Mouse (Mus musculus): ENCODE results near the gene Bmp5.

- TF ChIP-seq ZC3H11A (IDR thresholded peaks at IDR 0.05; ENCODE audit: borderline replicate concordance, low read depth, low read length) (no peak), MAFK (IDR thresholded peaks at IDR 0.05; ENCODE audit: insufficient read depth, low read depth, low read length) (no peak), CHD2 (IDR thresholded peaks at IDR 0.05; ENCODE audit: low read depth, low read length) (no peak), ZNF384 (IDR thresholded peaks at IDR 0.05; ENCODE audit: low read depth, low read length) (no peak), HCFC1 (IDR thresholded peaks at IDR 0.05; ENCODE audit: borderline replicate concordance, insufficient read depth, low read length) (no peak)
Observed at GRCm38 (mm10) chr9:75858161-75858560, 83.0 kb downstream of the Bmp5 start.
